Mouse (Mus musculus): ENCODE measurements at regions not wholly inside any gene's neighbourhood (a gene's known extent, or its start where the extent isn't known, plus 50 kb on each side); places are given as distances from the start of the nearest gene placed in this dataset.
"Not testable (repeated sequence)": the region's sequence is repeated elsewhere in the genome, so short reads cannot be mapped to it uniquely, and the experiment has no call there.

- Histone ChIP-seq H3K36me3 (no peaks in the 10 kb centered on the region), H3K4me1 (no peaks in the 10 kb centered on the region), H3K27me3 (ENCODE audit: insufficient read depth, poor library complexity, severe bottlenecking) (no peaks in the 10 kb centered on the region), H3K27ac (no peak overlapping the region), H3K9me3 (no peaks in the 10 kb centered on the region), H3K4me3 (no peak overlapping the region)
- no peak for DNase-seq (ENCODE audit: low spot score)
Measured at GRCm38 (mm10) chr10:57160546-57160945, 325.6 kb upstream of the Hsf2 start.

DNA sequence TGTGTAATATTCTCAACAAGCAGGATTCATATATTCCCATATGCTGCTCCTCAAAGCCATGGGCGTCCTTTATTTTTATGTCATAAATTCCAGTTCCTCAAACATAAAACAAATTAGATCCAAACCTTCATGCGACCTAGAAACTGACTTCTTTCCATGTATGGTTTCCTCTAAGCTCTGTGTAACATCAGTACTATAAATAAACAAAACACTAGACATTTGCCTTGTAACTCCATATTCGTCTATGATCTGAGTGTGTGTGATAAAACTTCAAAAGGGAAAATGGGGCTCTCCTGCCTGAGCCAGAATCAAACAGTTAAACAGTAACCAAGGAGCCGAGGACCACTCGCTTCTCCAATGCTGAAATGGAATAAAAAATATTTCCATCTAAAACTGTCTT, 322.8 kb upstream of the Hsf2 start:
- Histone ChIP-seq H3K36me3 (no peaks in the 10 kb centered on the region), H3K9me3 (no peaks in the 10 kb centered on the region), H3K4me3 (no peak overlapping the region), H3K27me3 (ENCODE audit: insufficient read depth, poor library complexity, severe bottlenecking) (no peaks in the 10 kb centered on the region), H3K4me1 (no peaks in the 10 kb centered on the region), H3K27ac (no peak overlapping the region)
- WGBS = 71% methylated on average over 5 of the region's 5 CpGs
- DNase-seq (ENCODE audit: low spot score) = no peak

DNA sequence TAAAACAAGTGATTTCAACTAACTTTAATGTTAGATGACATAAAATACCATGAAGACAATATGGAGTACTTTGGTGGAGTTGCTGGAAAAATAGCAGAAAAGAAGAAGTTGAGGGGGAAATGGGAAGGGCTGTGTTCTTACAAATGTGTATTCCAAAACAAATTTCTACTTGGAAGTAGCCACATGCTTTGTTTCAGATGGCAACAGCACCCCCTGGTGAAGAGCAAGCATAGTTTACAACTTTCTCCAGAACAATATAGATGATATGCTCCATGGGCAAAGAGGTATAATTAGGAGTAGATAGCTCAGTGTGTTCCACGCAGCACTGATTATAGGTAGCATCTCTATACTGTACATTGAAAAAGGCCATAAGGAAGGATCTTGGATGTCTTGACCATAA, 302.6 kb upstream of the Hsf2 start:
- Histone ChIP-seq H3K36me3 (no peaks in the 10 kb centered on the region), H3K4me1 (no peaks in the 10 kb centered on the region), H3K27ac (no peak overlapping the region), H3K9me3 (no peaks in the 10 kb centered on the region), H3K4me3 (no peak overlapping the region), H3K27me3 (ENCODE audit: insufficient read depth, poor library complexity, severe bottlenecking) (no peaks in the 10 kb centered on the region)
- WGBS = 75% methylated on average over 1 of the region's 1 CpGs
- DNase-seq (ENCODE audit: low spot score) = no peak

DNA sequence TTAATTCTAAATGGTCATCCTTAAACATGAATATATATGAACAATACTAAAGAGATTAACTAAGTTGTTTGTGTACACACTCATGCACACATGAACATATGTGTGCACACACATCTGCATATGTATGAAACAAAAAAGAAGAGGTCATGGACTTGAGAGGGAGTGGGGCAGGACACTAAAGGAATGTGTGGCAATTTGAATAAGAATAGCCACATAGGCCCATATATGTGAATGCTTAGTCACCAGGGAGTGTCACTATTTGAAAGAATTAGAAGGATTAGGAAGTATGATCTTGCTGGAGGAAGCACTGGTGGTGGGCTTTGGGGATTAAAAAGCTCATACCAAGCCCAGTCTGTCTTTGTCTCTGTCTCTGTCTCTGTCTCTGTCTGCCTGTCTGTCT, 275.5 kb upstream of the Hsf2 start:
- Histone ChIP-seq H3K4me1 (no peaks in the 10 kb centered on the region), H3K27me3 (ENCODE audit: insufficient read depth, poor library complexity, severe bottlenecking) (no peaks in the 10 kb centered on the region), H3K4me3 (no peak overlapping the region), H3K27ac (no peak overlapping the region), H3K9me3 (no peaks in the 10 kb centered on the region), H3K36me3 (no peaks in the 10 kb centered on the region)
- DNase-seq (ENCODE audit: low spot score) = no peak

DNA sequence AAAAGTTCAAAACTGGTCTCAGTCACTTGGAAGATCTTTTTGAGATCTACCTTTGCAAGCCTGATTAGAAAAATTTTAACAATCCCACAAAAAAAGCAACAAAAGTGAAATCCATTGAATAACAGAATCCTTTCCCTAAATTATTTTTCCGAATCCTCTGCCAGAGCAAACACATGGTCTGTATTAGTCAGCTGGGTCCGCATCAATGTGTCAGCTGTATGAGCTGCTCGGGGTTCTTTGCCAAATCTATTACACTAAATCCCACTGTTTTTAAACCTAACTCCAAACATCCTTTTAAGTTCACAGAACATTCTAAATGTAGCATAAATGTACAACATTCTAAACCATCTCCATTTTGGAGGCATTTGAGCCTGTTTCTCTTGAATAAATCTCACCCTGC, 255.1 kb upstream of the Hsf2 start:
- no peak for DNase-seq (ENCODE audit: low spot score)
- H3K4me1 ChIP-seq = no peaks in the 10 kb centered on the region
- H3K27me3 ChIP-seq (ENCODE audit: insufficient read depth, poor library complexity, severe bottlenecking) = no peaks in the 10 kb centered on the region
- H3K9me3 ChIP-seq = no peaks in the 10 kb centered on the region
- H3K36me3 ChIP-seq = no peaks in the 10 kb centered on the region
- no peak overlapping the region for H3K4me3 ChIP-seq
- H3K27ac ChIP-seq = no peak overlapping the region
- WGBS = 77% methylated on average over 3 of the region's 3 CpGs

DNA sequence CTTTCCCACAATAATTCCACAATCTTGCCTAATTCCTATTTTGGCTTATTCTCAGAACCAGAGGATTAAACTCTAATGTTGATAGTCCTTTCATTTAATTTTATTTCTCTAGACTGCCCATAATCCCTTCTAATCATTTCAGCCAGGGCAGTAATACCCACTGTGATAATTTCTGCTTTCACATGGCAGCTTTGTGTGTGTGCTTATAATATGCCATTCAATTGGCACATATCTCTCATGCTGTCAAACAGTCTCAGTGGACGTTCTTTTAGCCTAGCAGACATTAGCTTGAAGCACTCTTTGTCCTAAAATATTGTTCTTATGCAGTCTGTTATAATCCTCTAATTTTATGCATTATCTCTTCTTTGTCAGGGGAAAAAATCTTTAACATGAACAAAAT, 205.0 kb upstream of the Hsf2 start:
- 56% methylated on average over 1 of the region's 1 CpGs for WGBS
- Histone ChIP-seq H3K36me3 (no peaks in the 10 kb centered on the region), H3K27ac (no peak overlapping the region), H3K4me3 (no peak overlapping the region), H3K27me3 (ENCODE audit: insufficient read depth, poor library complexity, severe bottlenecking) (no peaks in the 10 kb centered on the region), H3K4me1 (no peaks in the 10 kb centered on the region), H3K9me3 (no peaks in the 10 kb centered on the region)
- no peak for DNase-seq (ENCODE audit: low spot score)

GRCm38 (mm10) chr10:57282896-57283295, 203.3 kb upstream of the Hsf2 start:
- WGBS = 81% methylated on average over 5 of the region's 5 CpGs
- Histone ChIP-seq H3K36me3 (no peaks in the 10 kb centered on the region), H3K4me3 (no peak overlapping the region), H3K9me3 (no peaks in the 10 kb centered on the region), H3K4me1 (no peaks in the 10 kb centered on the region), H3K27ac (no peak overlapping the region), H3K27me3 (ENCODE audit: insufficient read depth, poor library complexity, severe bottlenecking) (no peaks in the 10 kb centered on the region)
- DNase-seq (ENCODE audit: low spot score) = no peak

- WGBS = 93% methylated on average over 10 of the region's 10 CpGs
- Histone ChIP-seq H3K9me3 (no peaks in the 10 kb centered on the region), H3K36me3 (no peaks in the 10 kb centered on the region), H3K27me3 (ENCODE audit: insufficient read depth, poor library complexity, severe bottlenecking) (no peaks in the 10 kb centered on the region), H3K4me3 (no peak overlapping the region), H3K4me1 (no peaks in the 10 kb centered on the region), H3K27ac (no peak overlapping the region)
- no peak for DNase-seq (ENCODE audit: low spot score)
Measured at GRCm38 (mm10) chr10:57291596-57291995, 194.6 kb upstream of the Hsf2 start.

GRCm38 (mm10) chr10:57313799-57314198, 172.4 kb upstream of the Hsf2 start:
- Histone ChIP-seq H3K4me1 (no peaks in the 10 kb centered on the region), H3K27ac (no peak overlapping the region), H3K36me3 (no peaks in the 10 kb centered on the region), H3K27me3 (ENCODE audit: insufficient read depth, poor library complexity, severe bottlenecking) (no peaks in the 10 kb centered on the region), H3K4me3 (no peak overlapping the region), H3K9me3 (no peaks in the 10 kb centered on the region)
- 84% methylated on average over 3 of the region's 3 CpGs for WGBS
- no peak for DNase-seq (ENCODE audit: low spot score)

DNA sequence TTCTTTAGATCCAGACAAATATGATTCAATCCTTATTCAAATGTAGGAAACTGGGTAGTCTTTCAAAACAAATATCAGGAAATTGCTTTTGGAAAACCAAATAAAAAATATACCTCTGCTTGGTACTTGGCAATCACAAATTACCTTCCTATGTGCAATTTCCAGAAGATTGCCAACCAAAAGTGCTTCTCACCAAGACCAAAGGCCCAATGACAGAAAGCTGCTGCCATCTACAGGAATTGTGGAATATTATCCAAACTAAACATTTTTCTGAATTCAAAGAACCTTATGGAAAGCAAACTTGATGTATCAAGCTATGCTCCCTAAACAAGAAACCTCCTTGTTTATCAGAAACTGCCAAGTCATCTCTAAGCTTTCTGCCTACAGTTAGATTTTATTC, 169.1 kb upstream of the Hsf2 start:
- Histone ChIP-seq H3K36me3 (no peaks in the 10 kb centered on the region), H3K27ac (no peak overlapping the region), H3K9me3 (no peaks in the 10 kb centered on the region), H3K27me3 (ENCODE audit: insufficient read depth, poor library complexity, severe bottlenecking) (no peaks in the 10 kb centered on the region), H3K4me1 (no peaks in the 10 kb centered on the region), H3K4me3 (no peak overlapping the region)
- no peak for DNase-seq (ENCODE audit: low spot score)

GRCm38 (mm10) chr10:57319171-57319570, 167.0 kb upstream of the Hsf2 start:
- Histone ChIP-seq H3K27ac (no peak overlapping the region), H3K9me3 (no peaks in the 10 kb centered on the region), H3K27me3 (ENCODE audit: insufficient read depth, poor library complexity, severe bottlenecking) (no peaks in the 10 kb centered on the region), H3K36me3 (no peaks in the 10 kb centered on the region), H3K4me3 (no peak overlapping the region), H3K4me1 (no peaks in the 10 kb centered on the region)
- WGBS = 46% methylated on average over 2 of the region's 2 CpGs
- DNase-seq (ENCODE audit: low spot score) = no peak

GRCm38 (mm10) chr10:57322717-57323424, 163.3 kb upstream of the Hsf2 start:
- no peaks in the 10 kb centered on the region for H3K36me3 ChIP-seq
- WGBS = 74% methylated on average over 2 of the region's 2 CpGs
- H3K27me3 ChIP-seq (ENCODE audit: insufficient read depth, poor library complexity, severe bottlenecking) = no peaks in the 10 kb centered on the region

GRCm38 (mm10) chr10:57324226-57324625, 162.0 kb upstream of the Hsf2 start:
- DNase-seq (ENCODE audit: low spot score) = no peak
- WGBS = 49% methylated on average over 1 of the region's 1 CpGs
- H3K27ac ChIP-seq = no peak overlapping the region
- no peaks in the 10 kb centered on the region for H3K36me3 ChIP-seq
- H3K4me1 ChIP-seq = no peaks in the 10 kb centered on the region
- H3K9me3 ChIP-seq = no peaks in the 10 kb centered on the region
- no peaks in the 10 kb centered on the region for H3K27me3 ChIP-seq (ENCODE audit: insufficient read depth, poor library complexity, severe bottlenecking)
- no peak overlapping the region for H3K4me3 ChIP-seq

More at GRCm38 (mm10) chr10:57322717-57323424, 163.3 kb upstream of the Hsf2 start:
- Histone ChIP-seq H3K27ac (no peak overlapping the region), H3K9me3 (no peaks in the 10 kb centered on the region), H3K4me1 (no peaks in the 10 kb centered on the region), H3K4me3 (no peak overlapping the region)
- DNase-seq (ENCODE audit: low spot score) = no peak

DNA sequence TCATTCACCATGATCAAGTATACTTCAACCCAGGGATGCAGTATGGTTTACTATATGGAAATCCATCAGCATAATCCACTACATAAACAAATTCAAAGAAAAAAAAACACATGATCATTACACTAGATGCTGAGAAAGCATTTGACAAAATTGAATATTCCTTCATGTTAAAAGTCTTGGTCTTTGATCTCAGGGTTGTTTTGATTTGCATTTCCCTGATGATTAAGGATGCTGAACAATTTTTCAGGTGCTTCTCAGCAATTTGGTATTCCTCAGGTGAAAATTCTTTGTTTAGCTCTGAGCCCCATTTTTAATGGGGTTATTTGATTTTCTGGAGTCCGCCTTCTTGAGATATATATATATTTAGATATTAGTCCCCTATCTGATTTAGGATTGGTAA, 123.4 kb upstream of the Hsf2 start:
- H3K4me1 ChIP-seq; H3K27me3 ChIP-seq (ENCODE audit: insufficient read depth, poor library complexity, severe bottlenecking): not testable (repeated sequence)
- WGBS = 87% methylated on average over 1 of the region's 1 CpGs

More for the DNA sequence above, 123.4 kb upstream of the Hsf2 start:
- H3K27ac ChIP-seq; H3K4me3 ChIP-seq; DNase-seq (ENCODE audit: low spot score); H3K36me3 ChIP-seq; H3K9me3 ChIP-seq: not testable (repeated sequence)

Data from heart, embryonic 10.5 days (tissue).